Mouse (Mus musculus) cerebellum, adult 11-12 months (tissue): ENCODE data around the gene Rpgrip1l.

ENCODE experiments used
- DNase-seq: peaks from one replicate; pipeline ENCODE4 v3.0.0; 2022

The Rpgrip1l gene

DNA sequence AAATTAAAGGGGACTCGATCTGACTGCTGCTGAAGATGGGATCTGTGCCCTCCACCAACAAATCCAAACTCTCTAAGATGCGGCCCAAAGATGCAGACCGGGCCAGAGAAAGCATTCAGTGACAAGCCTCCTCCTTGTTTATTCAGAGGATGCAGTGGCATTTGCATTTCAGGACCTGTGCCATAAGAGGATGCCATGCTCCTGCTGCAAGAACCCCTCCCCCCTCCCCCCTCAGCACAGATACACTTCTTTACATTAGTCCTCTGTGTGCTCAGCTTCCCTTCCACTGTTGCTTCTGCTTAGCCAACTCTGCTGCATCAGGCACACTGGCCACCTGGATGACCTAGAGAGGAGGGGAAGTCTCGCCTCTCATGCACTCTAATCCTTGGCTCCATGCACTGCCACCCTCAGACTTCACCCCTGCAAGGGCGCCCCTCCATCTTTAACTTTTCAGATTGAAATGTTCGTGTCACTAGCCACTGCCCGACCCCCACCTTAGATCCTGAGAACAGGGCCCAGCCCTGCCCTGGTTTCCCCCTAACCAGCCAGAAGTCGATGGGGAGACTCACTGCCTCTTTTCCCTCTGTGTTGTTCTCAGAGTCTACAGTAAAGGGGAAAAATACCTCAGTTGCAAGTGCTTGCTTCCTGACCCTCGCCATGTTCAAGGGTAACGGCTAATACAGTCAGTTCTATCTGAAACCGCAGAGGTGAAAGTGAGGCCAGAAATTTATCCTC is 14.6 kb upstream of the Rpgrip1l start:
- no peak for DNase-seq

GRCm38 (mm10) chr8:91326946-91327345 is 13.9 kb upstream of the Rpgrip1l start:
- DNase-seq, result no peak

DNA sequence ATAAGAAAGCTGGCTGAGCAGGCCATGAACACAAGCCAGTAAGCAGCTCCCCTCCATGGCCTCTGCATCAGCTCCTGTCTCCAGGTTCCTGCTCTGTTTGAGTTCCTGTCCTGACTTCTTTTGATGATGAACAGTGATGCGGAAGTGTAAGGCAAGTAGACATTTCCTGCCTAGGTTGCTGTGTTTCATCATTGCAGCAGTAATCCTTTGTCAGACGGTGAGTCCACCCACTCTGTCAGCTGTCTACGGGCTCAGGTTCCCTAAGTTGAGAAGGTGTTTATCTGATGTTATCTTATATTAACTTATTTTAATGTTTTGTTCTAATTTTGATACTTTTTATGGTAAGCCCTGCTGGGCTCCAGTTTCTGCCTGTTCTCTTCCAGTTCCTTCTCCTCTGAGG is 13.0 kb upstream of the Rpgrip1l start:
- no peak for DNase-seq

- no peak for DNase-seq
Observed at GRCm38 (mm10) chr8:91324916-91325315, 11.9 kb upstream of the Rpgrip1l start.

- DNase-seq, result no peak
Observed at GRCm38 (mm10) chr8:91324271-91324670, 11.2 kb upstream of the Rpgrip1l start.

- DNase-seq, result peak; percentile 44
Observed at GRCm38 (mm10) chr8:91323511-91323910, 10.4 kb upstream of the Rpgrip1l start.

DNA sequence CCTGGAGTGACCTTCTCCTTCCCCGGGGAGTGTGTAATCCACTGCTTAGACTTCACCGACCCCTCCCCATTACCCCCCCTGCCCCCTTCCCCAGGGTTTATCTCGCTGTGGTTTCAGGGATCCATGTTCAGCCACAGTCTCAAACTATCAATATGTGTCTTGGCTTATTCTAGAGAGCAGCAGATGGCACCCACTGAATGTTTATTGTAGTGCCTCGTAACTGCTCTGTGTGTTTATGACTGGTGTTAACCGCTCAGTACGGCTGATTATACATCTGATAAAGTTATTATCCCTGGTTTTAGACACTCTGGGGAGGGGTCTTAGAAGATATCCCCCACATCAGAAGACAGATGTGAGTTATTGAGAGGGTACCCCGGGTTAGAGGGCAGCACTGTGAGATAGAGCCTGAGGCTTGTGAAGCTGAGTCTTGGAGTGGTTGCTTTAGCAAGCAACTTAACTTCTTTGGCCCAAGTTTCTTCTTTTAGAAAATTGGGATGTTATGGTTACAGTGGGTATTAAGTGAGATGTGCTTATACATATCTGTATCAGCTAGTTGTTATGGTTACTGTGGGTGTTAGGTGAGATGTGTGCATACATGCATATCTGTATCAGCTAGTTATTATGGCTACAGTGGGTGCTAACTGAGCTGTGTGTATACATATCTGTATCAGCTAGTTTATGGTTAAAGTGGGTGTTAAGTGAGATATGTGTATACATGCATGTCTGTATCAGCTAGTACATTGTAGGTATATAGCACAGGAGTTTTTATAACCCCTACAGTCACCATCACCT is 6.1 kb upstream of the Rpgrip1l start:
- DNase-seq, result no peak

DNA sequence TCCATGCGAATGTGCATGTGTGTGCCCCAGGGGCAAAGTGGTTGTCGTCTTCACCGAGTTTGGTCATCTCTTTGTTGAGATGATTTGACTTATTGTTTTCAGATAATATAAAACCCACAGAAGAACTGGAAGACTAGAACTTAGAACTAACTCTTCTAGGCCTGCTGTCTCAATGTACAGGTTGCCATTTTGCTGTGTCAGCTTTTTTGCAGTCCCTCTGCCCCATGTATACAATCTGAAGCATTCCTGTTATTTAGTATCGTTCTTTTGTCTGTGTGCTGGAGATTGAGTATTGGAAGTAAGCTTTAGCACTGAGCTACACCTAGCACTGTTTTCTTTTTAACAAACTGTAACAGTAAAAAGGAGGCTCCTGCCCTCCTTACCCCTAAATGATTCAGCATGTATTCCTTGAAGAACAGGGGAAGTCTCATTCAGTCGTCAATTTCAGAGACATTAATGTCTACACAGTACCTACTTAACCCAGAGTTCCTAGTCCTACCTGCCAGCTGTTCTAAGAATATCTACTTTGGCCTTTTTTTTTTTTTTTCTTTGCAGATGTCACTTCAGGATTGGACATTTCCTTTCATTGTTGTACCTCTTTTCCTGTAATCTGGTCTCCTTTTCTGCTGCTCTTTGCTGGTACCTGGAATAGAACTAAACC is 4.6 kb upstream of the Rpgrip1l start:
- no peak for DNase-seq

GRCm38 (mm10) chr8:91312342-91312741 is 720 bp downstream of the Rpgrip1l start:
- no peak for DNase-seq

DNA sequence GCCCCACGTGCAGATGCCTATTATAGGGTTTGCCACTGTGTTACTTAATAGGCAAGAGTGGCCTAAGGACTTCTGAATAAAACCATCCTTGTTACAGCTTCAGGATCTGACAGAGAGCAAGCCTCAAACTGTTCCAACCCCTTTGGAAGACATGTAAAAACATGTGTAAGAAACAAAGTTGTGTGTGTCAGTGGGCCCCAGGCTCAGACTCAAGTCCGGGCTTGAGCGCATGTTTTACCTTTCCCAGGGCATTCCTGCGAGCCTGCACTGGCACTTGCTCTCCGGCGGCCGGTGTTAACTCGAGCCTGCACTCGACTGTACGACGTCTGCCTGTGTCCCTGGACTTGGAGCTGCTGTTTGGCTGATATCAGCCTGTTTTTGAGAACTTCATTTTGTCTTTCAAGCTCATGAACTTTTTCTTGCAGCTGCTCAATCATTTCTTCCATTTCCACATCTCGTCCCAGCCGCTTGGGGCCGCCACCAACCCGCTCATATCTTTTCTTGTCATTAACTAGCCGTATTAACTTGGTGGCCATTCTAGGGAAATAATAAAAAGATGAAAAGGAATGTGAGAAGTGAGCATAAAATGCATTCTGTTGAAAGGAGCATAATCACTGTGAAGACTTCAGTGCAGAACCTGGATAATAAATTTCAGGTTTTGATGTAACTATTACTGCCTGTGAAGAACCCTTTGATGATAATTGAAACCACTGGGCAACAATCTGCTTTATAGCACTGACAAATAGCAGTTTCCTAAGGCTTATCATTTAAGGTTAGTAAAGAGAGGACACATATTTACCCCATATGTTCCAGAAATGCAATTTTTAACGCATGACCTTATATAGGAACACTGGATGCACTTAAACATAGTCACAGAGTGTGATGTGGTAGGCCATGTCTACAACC is 8.3 kb downstream of the Rpgrip1l start:
- no peak for DNase-seq

- DNase-seq, result no peak
Observed at GRCm38 (mm10) chr8:91298672-91299071, 14.4 kb downstream of the Rpgrip1l start.

DNA sequence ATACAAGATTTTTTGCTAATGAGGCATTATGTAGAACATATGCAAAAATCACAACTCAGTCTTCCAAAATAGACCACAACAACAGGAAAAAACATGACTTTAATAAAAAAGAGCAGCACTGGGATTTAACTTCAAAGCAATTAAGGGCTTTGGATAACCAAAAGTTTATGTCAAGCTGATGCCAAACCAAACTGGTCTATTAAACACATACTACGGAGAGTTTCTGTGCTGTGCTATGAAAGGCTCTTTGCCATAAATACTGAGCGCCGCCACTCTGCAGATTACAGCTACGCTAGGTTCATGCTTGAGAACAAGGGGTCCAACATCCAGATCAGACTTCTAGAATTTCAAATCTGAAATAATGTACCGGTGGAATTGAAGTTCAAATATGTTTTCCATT is 17.3 kb downstream of the Rpgrip1l start:
- DNase-seq, result no peak

DNA sequence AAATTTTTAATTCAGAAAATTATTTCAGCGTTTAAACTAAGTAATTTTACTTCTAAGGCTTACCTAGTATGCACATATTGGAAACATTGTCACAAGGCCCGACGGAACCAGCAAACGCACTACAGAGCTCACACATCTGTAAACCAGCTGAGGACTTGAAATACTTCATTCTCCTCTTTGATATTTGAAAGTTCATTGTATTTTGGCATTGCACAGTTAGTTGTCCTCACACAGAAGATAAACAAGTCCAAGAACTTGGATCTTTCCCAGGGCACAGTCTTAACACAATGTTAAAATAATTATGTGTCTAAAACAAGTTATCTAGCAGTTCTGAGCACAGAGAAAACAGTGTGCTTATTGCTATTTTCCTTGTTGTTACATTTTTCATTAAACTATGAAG is 22.5 kb downstream of the Rpgrip1l start:
- no peak for DNase-seq

- no peak for DNase-seq
Observed at GRCm38 (mm10) chr8:91286237-91286636, 26.8 kb downstream of the Rpgrip1l start.

GRCm38 (mm10) chr8:91283815-91284214 is 29.2 kb downstream of the Rpgrip1l start:
- DNase-seq, result no peak

DNA sequence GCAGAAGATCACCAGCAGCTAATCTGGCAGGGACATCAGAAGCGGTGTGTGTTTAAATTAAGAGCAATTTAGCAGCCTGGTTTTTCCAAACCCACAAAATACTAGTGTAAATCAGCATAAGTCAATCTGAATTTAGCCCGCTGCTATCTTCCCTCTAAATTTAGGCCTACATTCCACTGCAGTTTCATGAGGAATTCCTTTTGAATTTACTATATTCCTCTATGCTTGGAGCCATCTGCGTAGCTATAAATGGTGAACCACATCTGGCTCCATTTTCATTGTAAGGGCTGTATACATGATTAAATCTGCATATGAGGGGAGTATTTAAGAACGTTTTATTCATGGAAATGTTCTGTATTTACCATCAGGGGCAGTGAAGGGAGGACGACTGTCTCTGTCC is 30.4 kb downstream of the Rpgrip1l start:
- no peak for DNase-seq

DNA sequence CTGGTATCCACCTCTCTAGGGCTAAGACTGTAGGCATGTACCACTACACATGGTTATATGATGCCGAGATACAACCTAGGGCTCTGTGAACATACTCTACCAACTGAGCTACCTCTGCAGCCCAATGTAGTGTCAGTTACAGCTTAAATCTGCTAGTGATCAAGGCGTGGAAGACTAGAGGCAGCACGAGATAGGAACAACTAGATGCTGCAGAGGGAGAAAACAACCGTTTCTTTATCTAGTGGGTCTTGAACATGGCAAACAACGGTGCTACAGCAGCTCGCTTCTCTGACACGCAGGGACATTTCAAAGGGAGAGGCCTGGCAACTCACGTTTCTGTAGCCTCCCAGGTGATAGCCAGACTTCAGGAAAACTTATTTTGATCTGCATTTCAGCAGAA is 31.5 kb downstream of the Rpgrip1l start:
- DNase-seq, result no peak

- no peak for DNase-seq
Observed at GRCm38 (mm10) chr8:91280467-91281212, 32.4 kb downstream of the Rpgrip1l start.

GRCm38 (mm10) chr8:91278060-91278459 is 35.0 kb downstream of the Rpgrip1l start:
- no peak for DNase-seq

GRCm38 (mm10) chr8:91276337-91276736 is 36.7 kb downstream of the Rpgrip1l start:
- no peak for DNase-seq

DNA sequence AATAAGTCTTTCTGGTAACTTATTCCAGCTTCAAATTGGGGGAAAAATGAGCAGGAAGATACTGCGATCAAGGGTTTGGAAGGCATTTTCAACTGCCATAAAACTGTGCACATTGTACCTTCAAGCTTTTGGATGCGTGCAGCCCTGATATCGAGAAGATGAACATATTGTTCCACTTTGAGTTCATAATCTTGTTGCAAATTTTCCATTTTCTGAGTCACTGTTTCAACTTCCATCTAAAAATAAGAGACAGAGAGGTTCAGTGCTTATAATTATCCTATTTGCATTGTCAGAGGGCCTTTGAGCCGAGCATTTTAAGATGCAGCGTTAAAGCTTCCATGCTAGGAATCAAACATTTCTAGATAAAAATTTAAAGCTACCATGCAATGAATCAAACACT is 39.6 kb downstream of the Rpgrip1l start:
- no peak for DNase-seq

- DNase-seq, result no peak
Observed at GRCm38 (mm10) chr8:91269374-91269958, 43.6 kb downstream of the Rpgrip1l start.
